Mouse (Mus musculus) lung, embryonic 16.5 days (tissue): Measurements from ENCODE around the gene Snapc4. TPM values are rescaled to one million over a fixed set of nuclear protein-coding genes. Genes with fewer than 3 reads are reported as not detected.

Experiments
- ATAC-seq: fragments of 200-750 bp; cut with Nextera tagmentation; 2 replicates; pipeline ENCODE4 v1.8.0; 2017; ENCODE audit warnings: low read depth, mild to moderate bottlenecking, moderate library complexity
- H3K27ac ChIP-seq: fragments of 300-500 bp; sonication (generic); 2 replicates; pipeline ENCODE4 v1.5.1; 2014; ENCODE audit warnings: mild to moderate bottlenecking, control low read depth, low read length
- H3K27me3 ChIP-seq: fragments of 300-500 bp; sonication (generic); 2 replicates; pipeline ENCODE4 v1.6.1; 2014; ENCODE audit warnings: low read depth, low read length, mixed read lengths; ENCODE audit not compliant: control insufficient read depth, insufficient read depth
- H3K36me3 ChIP-seq: fragments of 300-500 bp; sonication (generic); 2 replicates; pipeline ENCODE4 v1.6.1; 2014; ENCODE audit warnings: low read length; ENCODE audit not compliant: control insufficient read depth, insufficient read depth
- H3K4me1 ChIP-seq: fragments of 300-500 bp; sonication (generic); replicated peaks from 2 replicates; pipeline ENCODE4 v1.6.1; 2014; ENCODE audit warnings: low read length, mixed read lengths; ENCODE audit not compliant: control insufficient read depth, insufficient read depth
- H3K4me2 ChIP-seq: fragments of 300-500 bp; sonication (generic); 2 replicates; pipeline ENCODE4 v1.6.1; 2014; ENCODE audit warnings: low read depth, low read length, control low read depth
- H3K4me3 ChIP-seq: fragments of 300-500 bp; sonication (generic); 2 replicates; pipeline ENCODE4 v1.5.1; 2014; ENCODE audit warnings: mild to moderate bottlenecking, low read length, control low read depth
- H3K9ac ChIP-seq: fragments of 300-500 bp; sonication (generic); 2 replicates; pipeline ENCODE4 v1.6.1; 2014; ENCODE audit warnings: low read length, control low read depth
- H3K9me3 ChIP-seq: fragments of 300-500 bp; sonication (generic); 2 replicates; pipeline ENCODE4 v1.6.1; 2016; ENCODE audit warnings: low read length; ENCODE audit not compliant: control insufficient read depth
- WGBS: fragments of 180-500 bp; shearing (Covaris S2); extraction: QIAGEN DNeasy Blood & Tissue Kit; methylation state at CpG from one replicate; pipeline ENCODE4 v1.1.7; 2014; 5-methylcytosine and 5-hydroxymethylcytosine counted together
- polyA plus RNA-seq: library from polyadenylated mRNA; unstranded; fragments of >200 nt; fragmentation: Nextera tagmentation; extraction: Ambion mirVana; gene quantifications from 2 replicates; pipeline ENCODE4 v1.2.1, GENCODE M21; 2015

The Snapc4 gene
- polyA plus RNA-seq, 1 experiment from 2014 or later, result 25.6 TPM

GRCm38 (mm10) chr2:26353066-26353980 lies 27.1 kb downstream of the Snapc4 start:
- peak overlapping the region; percentile 90 for H3K4me3 ChIP-seq
- no peaks in the 10 kb centered on the region for H3K9me3 ChIP-seq
- H3K4me2 ChIP-seq, result peak overlapping the region; percentile 98; the same call in 1 of the 2 replicates
- H3K27me3 ChIP-seq, result no peaks in the 10 kb centered on the region
- ATAC-seq, result no peak
- peaks cover 5% of the 10 kb centered on the region; the same call in 1 of the 2 replicates for H3K36me3 ChIP-seq
- WGBS, result 83% methylated on average over 11 of the region's 11 CpGs
- no peak overlapping the region for H3K27ac ChIP-seq
- peak overlapping the region; percentile 88; the same call in 1 of the 2 replicates for H3K9ac ChIP-seq
- H3K4me1 ChIP-seq, result peaks cover 22% of the 10 kb centered on the region

- peak; percentile 20 for ATAC-seq
- H3K4me3 ChIP-seq, result peak overlapping the region; percentile 90
- H3K9ac ChIP-seq, result peak overlapping the region; percentile 88
- 4% methylated on average over 36 of the region's 36 CpGs for WGBS
- H3K9me3 ChIP-seq, result no peaks in the 10 kb centered on the region
- H3K36me3 ChIP-seq, result peaks cover 5% of the 10 kb centered on the region; the same call in 1 of the 2 replicates
- H3K4me2 ChIP-seq, result peak overlapping the region; percentile 98
- H3K27me3 ChIP-seq, result no peaks in the 10 kb centered on the region
- peaks cover 26% of the 10 kb centered on the region for H3K4me1 ChIP-seq
- H3K27ac ChIP-seq, result peak overlapping the region; percentile 68
These were observed 28.1 kb downstream of the Snapc4 start for GRCm38 (mm10) chr2:26352291-26352910.

- no peaks in the 10 kb centered on the region for H3K27me3 ChIP-seq
- peak; percentile 77 for ATAC-seq
These were observed 28.8 kb downstream of the Snapc4 start, which contains the start of gene Dnlz for GRCm38 (mm10) chr2:26351358-26352290. Gene Dnlz, minus strand, starts transcription at chr2:26352110.

GRCm38 (mm10) chr2:26348241-26348640 lies 32.2 kb downstream of the Snapc4 start:
- peak; percentile 57 for ATAC-seq
- peak overlapping the region; percentile 27; the same call in 1 of the 2 replicates for H3K9ac ChIP-seq
- 35% methylated on average over 6 of the region's 6 CpGs for WGBS

More at GRCm38 (mm10) chr2:26351358-26352290, 28.8 kb downstream of the Snapc4 start, which contains the start of gene Dnlz:
- H3K4me3 ChIP-seq, result peak within 1 kb of the TSS; percentile 90
- H3K36me3 ChIP-seq, result peaks cover 5% of the 10 kb centered on the region; the same call in 1 of the 2 replicates
- H3K4me1 ChIP-seq, result peaks cover 26% of the 10 kb centered on the region
- under 1% methylated on average over 62 of the region's 62 CpGs for WGBS
- peak within 1 kb of the TSS; percentile 89 for H3K27ac ChIP-seq
- H3K9ac ChIP-seq, result peak within 1 kb of the TSS; percentile 97
- no peaks in the 10 kb centered on the region for H3K9me3 ChIP-seq
- H3K4me2 ChIP-seq, result peak within 1 kb of the TSS; percentile 98

GRCm38 (mm10) chr2:26342609-26343490 lies 37.6 kb downstream of the Snapc4 start:
- ATAC-seq, result peak; percentile 44

More at GRCm38 (mm10) chr2:26348241-26348640, 32.2 kb downstream of the Snapc4 start:
- Histone ChIP-seq H3K4me2 (no peak overlapping the region), H3K4me3 (no peak overlapping the region), H3K27me3 (no peaks in the 10 kb centered on the region), H3K4me1 (peaks cover 27% of the 10 kb centered on the region), H3K9me3 (no peaks in the 10 kb centered on the region), H3K36me3 (peaks cover 21% of the 10 kb centered on the region), H3K27ac (peak overlapping the region; percentile 72)

GRCm38 (mm10) chr2:26342044-26342443 lies 38.4 kb downstream of the Snapc4 start:
- peaks cover 27% of the 10 kb centered on the region for H3K4me1 ChIP-seq
- peak; percentile 85 for ATAC-seq
- 24% methylated on average over 10 of the region's 10 CpGs for WGBS
- no peak overlapping the region for H3K4me2 ChIP-seq
- no peak overlapping the region for H3K4me3 ChIP-seq
- peak overlapping the region; percentile 74 for H3K27ac ChIP-seq
- no peaks in the 10 kb centered on the region for H3K9me3 ChIP-seq
- no peak overlapping the region for H3K9ac ChIP-seq
- no peaks in the 10 kb centered on the region for H3K27me3 ChIP-seq
- H3K36me3 ChIP-seq, result peaks cover 23% of the 10 kb centered on the region

More at GRCm38 (mm10) chr2:26342609-26343490, 37.6 kb downstream of the Snapc4 start:
- WGBS, result 44% methylated on average over 11 of the region's 11 CpGs
- H3K27ac ChIP-seq, result peak overlapping the region; percentile 74
- H3K27me3 ChIP-seq, result no peaks in the 10 kb centered on the region
- peaks cover 23% of the 10 kb centered on the region for H3K36me3 ChIP-seq
- H3K4me1 ChIP-seq, result peaks cover 27% of the 10 kb centered on the region
- H3K4me3 ChIP-seq, result no peak overlapping the region
- H3K9me3 ChIP-seq, result no peaks in the 10 kb centered on the region
- H3K9ac ChIP-seq, result peak overlapping the region; percentile 32; the same call in 1 of the 2 replicates
- peak overlapping the region; percentile 20; the same call in 1 of the 2 replicates for H3K4me2 ChIP-seq

GRCm38 (mm10) chr2:26341510-26341981 lies 38.9 kb downstream of the Snapc4 start:
- H3K4me1 ChIP-seq, result peaks cover 27% of the 10 kb centered on the region
- 37% methylated on average over 2 of the region's 2 CpGs for WGBS
- peak; percentile 57 for ATAC-seq
- H3K9me3 ChIP-seq, result no peaks in the 10 kb centered on the region
- no peak overlapping the region for H3K4me2 ChIP-seq
- peak overlapping the region; percentile 74 for H3K27ac ChIP-seq
- H3K27me3 ChIP-seq, result no peaks in the 10 kb centered on the region
- peaks cover 23% of the 10 kb centered on the region for H3K36me3 ChIP-seq
- H3K4me3 ChIP-seq, result no peak overlapping the region
- peak overlapping the region; percentile 49 for H3K9ac ChIP-seq

GRCm38 (mm10) chr2:26339204-26339551 lies 41.3 kb downstream of the Snapc4 start:
- Histone ChIP-seq H3K9me3 (no peaks in the 10 kb centered on the region), H3K27ac (no peak overlapping the region), H3K36me3 (peaks cover 10% of the 10 kb centered on the region; the same call in 1 of the 2 replicates), H3K9ac (no peak overlapping the region), H3K4me2 (no peak overlapping the region), H3K4me1 (peaks cover 27% of the 10 kb centered on the region), H3K4me3 (no peak overlapping the region), H3K27me3 (no peaks in the 10 kb centered on the region)
- no peak for ATAC-seq
- WGBS, result 76% methylated on average over 5 of the region's 5 CpGs
